Comparison of ENCODE assay signal across 14 mouse cellular contexts in the genomic region with DNA sequence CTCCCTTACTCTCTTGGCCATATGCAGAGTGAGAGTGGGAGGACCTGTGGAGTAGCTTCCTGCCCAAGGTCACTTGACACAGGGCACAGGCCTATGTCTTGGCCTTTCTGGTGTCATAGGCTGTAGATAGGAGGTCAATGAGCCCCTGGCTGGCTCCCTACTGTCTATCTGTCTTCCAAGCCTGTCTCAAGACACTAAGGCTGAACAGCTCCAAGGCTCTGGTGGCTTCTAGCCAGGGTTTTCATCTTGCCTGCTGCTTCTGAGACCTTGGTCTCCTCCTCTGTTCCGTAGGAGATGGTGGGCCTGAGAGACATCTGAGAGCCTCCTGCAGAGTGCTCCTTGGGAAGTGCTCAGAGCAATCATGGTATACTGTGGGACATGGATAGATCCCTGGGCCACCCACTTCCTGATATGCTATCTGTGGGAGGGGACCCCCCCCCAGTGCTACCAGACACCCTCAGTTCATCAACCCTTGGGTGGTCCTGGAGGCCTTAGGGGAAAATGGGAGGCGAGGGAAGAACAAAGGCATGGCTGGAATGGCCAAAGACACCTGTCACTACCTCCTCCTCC. TPM values are rescaled to one million over a fixed set of nuclear protein-coding genes. Genes with fewer than 3 reads are reported as not detected.
A peak's percentile ranks its signal among the peaks of the same experiment; 100 is the strongest.
DNase-seq lines count a peak whose midpoint lies in the region; ATAC-seq and TF ChIP-seq lines count a peak whose summit lies in the region.
"Had no signal": no experiment of that assay in that cellular context is flagged by ENCODE, and none has a peak within 500 bp of the region (broad histone marks: within the 10 kb centered on the region; RNA-seq: fewer than 3 reads in every experiment).

No protein-coding gene starts in this region.

- H3K9ac ChIP-seq in heart, embryonic 13.5 days: peak overlapping the region; percentile 51
- H3K9ac ChIP-seq in heart, embryonic 11.5 days (ENCODE audit: low read depth, low read length): no peak overlapping the region
- no peak overlapping the region for H3K9ac ChIP-seq in lung, embryonic 15.5 days
- H3K9ac ChIP-seq: hindbrain, embryonic 15.5 days had no signal

- no peak overlapping the region for H3K4me2 ChIP-seq in heart, embryonic 13.5 days
- H3K4me2 ChIP-seq in heart, embryonic 11.5 days: no peak overlapping the region
- H3K4me2 ChIP-seq in lung, embryonic 15.5 days: no peak overlapping the region
- H3K4me2 ChIP-seq: hindbrain, embryonic 15.5 days had no signal

- H3K27me3 ChIP-seq in heart, embryonic 13.5 days (replicated peaks): no peaks in the 10 kb centered on the region
- no peaks in the 10 kb centered on the region for H3K27me3 ChIP-seq in heart, embryonic 11.5 days (ENCODE audit: control insufficient read depth, insufficient read depth, low read length)
- no peaks in the 10 kb centered on the region for H3K27me3 ChIP-seq in lung, embryonic 15.5 days
- H3K27me3 ChIP-seq: hindbrain, embryonic 15.5 days had no signal

- peak; percentile 29 for DNase-seq in cerebellum, adult 11 months
- DNase-seq in cerebellum, postnatal 25 days: no peak
- no peak for DNase-seq in lung, adult 2 months
- no peak for DNase-seq in embryo, embryonic 9.5 days (ENCODE audit: extremely low spot score)
- DNase-seq: adrenal gland, postnatal 14 days; cerebellum, adult 11-12 months; embryo, embryonic 11 days had no signal

- no peak overlapping the region for H3K4me3 ChIP-seq in heart, embryonic 13.5 days
- no peak overlapping the region for H3K4me3 ChIP-seq in heart, embryonic 11.5 days (ENCODE audit: low read depth, low read length)
- no peak overlapping the region for H3K4me3 ChIP-seq in lung, embryonic 15.5 days
- H3K4me3 ChIP-seq in lung, adult 2 months (replicated peaks; ENCODE audit: extremely low read depth, low read depth, low read length): no peak overlapping the region
- H3K4me3 ChIP-seq in bone marrow macrophage, adult 2 months (ENCODE audit: insufficient read depth, low read length): no peak overlapping the region
- H3K4me3 ChIP-seq: hindbrain, embryonic 15.5 days; myocyte had no signal

- ATAC-seq in heart, embryonic 13.5 days (ENCODE audit: extremely low read depth, insufficient number of reproducible peaks, low FRiP score, low TSS enrichment): no peak
- ATAC-seq in heart, embryonic 11.5 days (replicated peaks; ENCODE audit: insufficient number of reproducible peaks, low FRiP score, low TSS enrichment): no peak
- ATAC-seq in lung, embryonic 15.5 days (ENCODE audit: borderline replicate concordance, extremely low read depth, low FRiP score, low TSS enrichment): no peak

- peaks cover 98% of the 10 kb centered on the region for H3K4me1 ChIP-seq in heart, embryonic 13.5 days
- peaks cover 87% of the 10 kb centered on the region for H3K4me1 ChIP-seq in heart, embryonic 11.5 days (ENCODE audit: control insufficient read depth, insufficient read depth, low read length)
- peaks cover 81% of the 10 kb centered on the region for H3K4me1 ChIP-seq in lung, embryonic 15.5 days
- peaks cover 49% of the 10 kb centered on the region for H3K4me1 ChIP-seq in lung, adult 2 months (ENCODE audit: control insufficient read depth, insufficient read depth, low read length)
- H3K4me1 ChIP-seq in bone marrow macrophage, adult 2 months (ENCODE audit: control insufficient read depth, insufficient read depth, low read length): peaks cover 87% of the 10 kb centered on the region

- no peak for TF ChIP-seq POLR2A in lung, adult 2 months (IDR thresholded peaks at IDR 0.05; ENCODE audit: borderline replicate concordance, extremely low read depth, low read depth, low read length)
- no peak for TF ChIP-seq POLR2A in bone marrow macrophage, adult 2 months (IDR thresholded peaks at IDR 0.05; ENCODE audit: borderline replicate concordance, low read depth, low read length)

- H3K36me3 ChIP-seq in heart, embryonic 13.5 days: peaks cover 7% of the 10 kb centered on the region
- H3K36me3 ChIP-seq in heart, embryonic 11.5 days (ENCODE audit: control insufficient read depth, insufficient read depth, low read length): no peaks in the 10 kb centered on the region
- H3K36me3 ChIP-seq in lung, embryonic 15.5 days: no peaks in the 10 kb centered on the region
- H3K36me3 ChIP-seq: hindbrain, embryonic 15.5 days had no signal

- peak overlapping the region; percentile 92 for H3K27ac ChIP-seq in heart, embryonic 13.5 days (replicated peaks)
- H3K27ac ChIP-seq in heart, embryonic 11.5 days (ENCODE audit: low read depth, low read length): no peak overlapping the region
- 0 out of 2 replicates have a peak overlapping the region, but pooled peaks have one; percentile 8 for H3K27ac ChIP-seq in lung, embryonic 15.5 days
- peak overlapping the region; percentile 94 for H3K27ac ChIP-seq in bone marrow macrophage, adult 2 months (ENCODE audit: insufficient read depth, low read depth, low read length)
- H3K27ac ChIP-seq: hindbrain, embryonic 15.5 days; kidney, postnatal 0 days had no signal

- no peaks in the 10 kb centered on the region for H3K9me3 ChIP-seq in heart, embryonic 13.5 days
- no peaks in the 10 kb centered on the region for H3K9me3 ChIP-seq in heart, embryonic 11.5 days (replicated peaks; ENCODE audit: control insufficient read depth, low read length)
- no peaks in the 10 kb centered on the region for H3K9me3 ChIP-seq in lung, embryonic 15.5 days
- H3K9me3 ChIP-seq: hindbrain, embryonic 15.5 days had no signal

- no peak for TF ChIP-seq CTCF in lung, adult 2 months (IDR thresholded peaks at IDR 0.05; ENCODE audit: insufficient read depth, low read length)
- TF ChIP-seq CTCF in bone marrow macrophage, adult 2 months (IDR thresholded peaks at IDR 0.05; ENCODE audit: low read depth, low read length): no peak

- 86% methylated on average over 2 of the region's 2 CpGs for WGBS in heart, embryonic 13.5 days
- WGBS in heart, embryonic 11.5 days (ENCODE audit: insufficient replicate concordance): 79% methylated on average over 2 of the region's 2 CpGs
- 43% methylated on average over 2 of the region's 2 CpGs for WGBS in lung, embryonic 15.5 days
- WGBS in lung, adult 2 months: 74% methylated on average over 2 of the region's 2 CpGs

RNA-seq across cellular contexts. Expression of a gene that starts 56.0 kb away (rescaled TPM):
- polyA plus RNA-seq in heart, embryonic 13.5 days (2015; fragmentation: Nextera tagmentation; extraction: Ambion mirVana): 25.1 and 25.7 TPM in 2 replicates
- 34.9 and 36.2 TPM in 2 replicates for polyA plus RNA-seq in heart, embryonic 11.5 days (2014; fragmentation: Nextera tagmentation; extraction: Ambion mirVana)
- 19.8 and 23.8 TPM in 2 replicates for polyA plus RNA-seq in lung, embryonic 15.5 days (2015; fragmentation: Nextera tagmentation; extraction: Ambion mirVana)
- polyA plus RNA-seq in lung, adult 2 months (2012; rRNA removed): 51.6 and 52.6 TPM in 2 replicates
- polyA plus RNA-seq in bone marrow macrophage, adult 2 months (2012; ENCODE audit: insufficient read depth, insufficient read length, missing spikeins): 78.1 and 99.2 TPM in 2 replicates
